Mouse (Mus musculus) cerebellum, adult 2 months (tissue): ENCODE data around the gene Cyb561d2. TPM values are rescaled to one million over a fixed set of nuclear protein-coding genes. Genes with fewer than 3 reads are reported as not detected.

Experiments used
- DNase-seq, 2 experiments: peaks; one replicate each; pipeline ENCODE4 v3.0.0; 2021
- H3K27ac ChIP-seq: fragments of 200-500 bp; 2 replicates; pipeline ENCODE4 v1.5.1; 2012; ENCODE audit warnings: low read length, control low read depth, inconsistent platforms; ENCODE audit not compliant: insufficient read depth
- H3K27me3 ChIP-seq: fragments of 200-500 bp; 2 replicates; pipeline ENCODE4 v1.6.1; 2012; ENCODE audit warnings: inconsistent platforms, mild to moderate bottlenecking, low read length, moderate library complexity; ENCODE audit not compliant: control insufficient read depth, insufficient read depth
- H3K4me1 ChIP-seq: fragments of 200-500 bp; 2 replicates; pipeline ENCODE4 v1.6.1; 2011; ENCODE audit warnings: low read length; ENCODE audit not compliant: control insufficient read depth, insufficient read depth
- H3K4me3 ChIP-seq: fragments of 200-500 bp; replicated peaks from 2 replicates; pipeline ENCODE3; 2011; ENCODE audit warnings: mild to moderate bottlenecking, low read depth, low read length, control low read depth; ENCODE audit not compliant: insufficient read depth
- CTCF ChIP-seq: fragments of 200-500 bp; IDR thresholded peaks from 2 replicates; pipeline ENCODE4 v1.5.1; 2011; ENCODE audit warnings: low read depth, mild to moderate bottlenecking, control low read depth, low read length, moderate library complexity, borderline replicate concordance; ENCODE audit not compliant: insufficient read depth
- POLR2A ChIP-seq: fragments of 200-500 bp; IDR thresholded peaks from 2 replicates; pipeline ENCODE4 v1.6.1; 2011; ENCODE audit warnings: low read length, control low read depth, borderline replicate concordance; ENCODE audit not compliant: insufficient read depth
- WGBS: fragments of 180-500 bp; shearing (Covaris S2); methylation state at CpG from one replicate; pipeline ENCODE4 v1.1.7; 2018; 5-methylcytosine and 5-hydroxymethylcytosine counted together
- polyA plus RNA-seq: library from polyadenylated mRNA; depleted of rRNA; stranded (reverse); fragments of >200 nt; gene quantifications from 2 replicates; pipeline ENCODE4 v1.2.3, GENCODE M21; 2012

Cyb561d2 gene
- polyA plus RNA-seq, 1 experiment, result 21.2 TPM

DNA sequence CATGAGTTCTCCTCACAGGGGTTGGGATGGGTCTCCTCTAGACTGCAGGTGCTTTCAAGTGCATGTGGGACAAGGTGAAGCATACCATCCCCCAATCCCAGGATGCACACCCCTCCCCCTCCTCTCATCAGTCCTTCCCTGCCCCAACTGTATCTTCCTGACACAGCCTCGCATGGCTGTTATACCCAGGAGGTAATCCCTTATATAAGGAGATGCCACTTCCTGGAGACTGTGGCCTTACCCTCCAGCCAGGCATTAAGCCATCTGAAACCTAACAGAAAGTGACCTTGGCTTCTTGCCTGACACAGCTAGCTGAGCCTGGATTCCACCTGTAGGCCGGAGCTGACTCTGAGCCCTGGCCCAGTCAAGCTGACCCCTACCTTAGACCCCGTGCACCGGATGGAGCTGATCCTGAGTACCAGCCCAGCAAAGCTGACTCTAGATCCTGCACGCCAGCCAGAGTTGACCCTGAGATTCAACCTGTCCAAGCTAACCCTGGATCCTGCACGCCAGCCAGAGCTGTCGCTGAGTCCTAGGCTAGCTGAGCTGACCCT, 40.6 kb upstream of the Cyb561d2 start:
- peaks cover 13% of the 10 kb centered on the region for H3K4me1 ChIP-seq
- H3K27ac ChIP-seq, result no peak overlapping the region
- 88% methylated on average over 7 of the region's 7 CpGs for WGBS
- DNase-seq, result no peak
- no peaks in the 10 kb centered on the region for H3K27me3 ChIP-seq
- H3K4me3 ChIP-seq, result no peak overlapping the region
- TF ChIP-seq POLR2A (no peak), CTCF (no peak)

DNA sequence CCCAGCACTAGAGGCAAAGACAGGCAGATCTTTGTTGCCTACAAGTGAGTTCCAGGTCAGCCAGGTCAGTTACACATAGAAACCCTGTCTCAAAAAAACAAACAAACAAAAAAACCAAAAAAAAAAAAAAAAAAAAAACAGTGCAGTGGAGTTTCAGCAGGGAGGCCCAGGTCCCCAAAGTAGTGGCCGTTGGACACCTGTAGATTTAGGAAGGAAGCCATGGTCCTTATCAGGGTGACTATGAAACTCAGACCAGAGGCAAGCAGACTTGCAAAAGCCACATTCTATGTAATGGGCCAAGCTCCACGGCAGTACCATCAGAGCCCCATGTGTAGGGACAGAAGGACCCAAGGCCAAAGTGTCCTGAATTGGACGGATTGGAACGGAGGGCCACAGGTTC, 39.6 kb upstream of the Cyb561d2 start:
- Histone ChIP-seq H3K4me1 (peaks cover 17% of the 10 kb centered on the region), H3K4me3 (no peak overlapping the region), H3K27ac (no peak overlapping the region; the same call in 1 of the 2 replicates), H3K27me3 (no peaks in the 10 kb centered on the region)
- 72% methylated on average over 4 of the region's 4 CpGs for WGBS
- TF ChIP-seq CTCF (no peak), POLR2A (no peak)
- DNase-seq, result no peak

DNA sequence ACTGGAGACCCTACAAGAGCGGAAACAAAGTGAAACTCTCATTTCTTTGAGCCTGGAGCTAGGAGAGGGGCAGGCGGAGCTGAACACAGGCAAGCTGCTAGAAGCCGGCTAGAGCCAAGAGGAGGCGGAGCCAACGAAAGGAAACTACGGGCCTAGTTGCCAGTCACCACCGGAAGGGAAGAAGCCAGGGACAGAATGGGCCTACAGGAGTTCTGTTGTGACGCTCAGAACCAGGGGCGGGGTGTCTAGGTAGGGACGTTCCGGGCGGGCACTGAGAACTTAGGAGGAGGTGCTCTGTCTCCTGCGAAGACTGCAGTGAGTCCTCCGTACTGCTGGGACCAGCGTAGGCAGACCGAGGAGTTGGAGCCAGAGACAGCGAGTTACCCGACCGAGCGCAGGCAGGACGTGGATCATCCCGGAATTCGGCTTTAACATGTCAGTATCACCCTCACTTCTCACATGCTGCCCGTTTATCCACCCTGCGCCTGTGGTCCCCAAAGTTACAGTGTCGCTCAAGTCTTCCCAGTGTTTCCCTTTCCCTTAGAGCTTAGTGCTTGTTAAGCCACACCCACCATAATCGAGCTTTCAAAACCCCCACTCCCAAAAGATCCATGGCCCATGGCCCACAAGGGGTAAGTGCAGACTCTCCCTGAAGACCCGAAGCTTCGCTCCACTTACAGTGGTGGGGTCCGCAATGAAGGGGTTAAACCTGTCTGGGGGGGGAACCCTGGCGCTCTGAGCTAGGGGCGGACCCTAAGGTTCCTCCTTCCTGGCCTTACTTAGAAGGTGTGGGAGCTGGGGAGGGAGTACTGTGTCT, 38.7 kb upstream of the Cyb561d2 start, which contains the start of gene Hyal3:
Gene Hyal3, plus strand, starts transcription at position 318 of the 817 bp plus-strand sequence.
- Histone ChIP-seq H3K27me3 (no peaks in the 10 kb centered on the region), H3K27ac (peak within 1 kb of the TSS; percentile 74; the same call in 1 of the 2 replicates), H3K4me3 (peak within 1 kb of the TSS; percentile 79), H3K4me1 (peaks cover 25% of the 10 kb centered on the region)
- peak; percentile 90 to 93 for DNase-seq
- under 1% methylated on average over 32 of the region's 32 CpGs for WGBS
- TF ChIP-seq CTCF, result no peak
- peak; percentile 72; the same call in 1 of the 2 replicates for TF ChIP-seq POLR2A

DNA sequence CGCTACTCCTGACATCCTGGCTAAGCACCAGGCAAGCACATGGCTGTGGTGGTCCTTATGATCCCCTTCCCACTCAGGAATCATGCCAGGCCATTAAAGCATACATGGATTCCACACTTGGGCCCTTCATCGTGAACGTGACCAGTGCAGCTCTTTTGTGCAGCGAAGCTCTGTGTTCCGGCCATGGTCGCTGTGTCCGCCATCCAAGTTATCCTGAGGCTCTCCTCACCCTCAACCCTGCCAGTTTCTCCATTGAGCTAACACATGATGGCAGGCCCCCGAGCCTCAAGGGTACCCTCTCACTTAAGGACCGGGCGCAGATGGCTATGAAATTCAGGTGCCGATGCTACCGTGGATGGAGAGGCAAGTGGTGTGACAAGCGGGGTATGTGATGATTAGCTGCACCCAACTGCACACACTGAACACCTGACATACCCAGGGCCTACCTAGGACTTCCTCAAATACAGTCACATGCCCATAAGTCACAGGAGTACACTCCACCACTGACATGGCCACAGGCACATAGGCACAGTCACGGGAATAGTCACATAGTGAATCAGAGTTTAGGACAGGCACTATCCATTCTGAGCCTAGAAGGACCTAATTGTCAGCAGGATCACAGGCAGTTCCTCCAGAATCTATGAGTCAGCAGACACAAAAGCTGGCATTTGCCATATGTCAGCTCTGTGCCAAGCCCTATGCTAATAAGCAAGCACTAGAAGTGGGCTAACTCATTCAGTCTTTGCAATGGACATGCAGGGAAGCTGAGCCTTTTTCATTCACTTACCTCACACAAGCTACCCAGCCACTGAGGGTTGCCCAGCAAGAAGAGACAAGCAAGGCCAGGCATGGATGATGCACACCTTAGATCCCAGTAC, 37.3 kb upstream of the Cyb561d2 start:
- H3K27ac ChIP-seq, result peak overlapping the region; percentile 16; the same call in 1 of the 2 replicates
- TF ChIP-seq CTCF (no peak), POLR2A (0 out of 2 replicates have a peak, but pooled peaks have one; percentile 13)
- no peak overlapping the region for H3K4me3 ChIP-seq
- peaks cover 29% of the 10 kb centered on the region for H3K4me1 ChIP-seq
- no peaks in the 10 kb centered on the region for H3K27me3 ChIP-seq
- DNase-seq, result peak; percentile 59 to 86
- 71% methylated on average over 14 of the region's 14 CpGs for WGBS

DNA sequence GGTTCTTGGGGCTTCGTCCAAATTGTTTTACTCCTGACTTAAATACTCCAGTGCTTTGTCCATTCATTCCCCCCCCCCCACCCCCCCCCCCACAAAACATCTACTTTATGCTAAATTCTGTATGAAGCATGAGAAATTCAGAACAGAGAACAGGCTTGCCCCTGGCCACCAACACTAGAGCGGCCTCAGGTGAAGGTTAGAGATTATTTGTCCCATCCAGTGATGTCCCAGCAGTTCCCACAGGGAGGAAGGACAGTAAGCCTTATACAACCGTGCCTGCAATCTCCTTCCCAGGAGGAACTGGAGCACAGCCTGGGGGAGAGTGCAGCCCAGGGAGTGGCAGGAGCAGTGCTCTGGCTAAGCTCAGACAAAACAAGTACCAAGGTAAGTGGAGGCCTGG, 36.6 kb upstream of the Cyb561d2 start, which contains the start of gene Naa80:
Gene Naa80, plus strand, starts transcription at position 301 of the 400 bp plus-strand sequence.
- Histone ChIP-seq H3K27me3 (no peaks in the 10 kb centered on the region), H3K4me1 (peaks cover 29% of the 10 kb centered on the region), H3K27ac (peak within 1 kb of the TSS; percentile 16; the same call in 1 of the 2 replicates), H3K4me3 (no peak within 1 kb of the TSS)
- no peak for DNase-seq
- no peak for TF ChIP-seq POLR2A
- TF ChIP-seq CTCF, result no peak
- 66% methylated on average over 3 of the region's 3 CpGs for WGBS

DNA sequence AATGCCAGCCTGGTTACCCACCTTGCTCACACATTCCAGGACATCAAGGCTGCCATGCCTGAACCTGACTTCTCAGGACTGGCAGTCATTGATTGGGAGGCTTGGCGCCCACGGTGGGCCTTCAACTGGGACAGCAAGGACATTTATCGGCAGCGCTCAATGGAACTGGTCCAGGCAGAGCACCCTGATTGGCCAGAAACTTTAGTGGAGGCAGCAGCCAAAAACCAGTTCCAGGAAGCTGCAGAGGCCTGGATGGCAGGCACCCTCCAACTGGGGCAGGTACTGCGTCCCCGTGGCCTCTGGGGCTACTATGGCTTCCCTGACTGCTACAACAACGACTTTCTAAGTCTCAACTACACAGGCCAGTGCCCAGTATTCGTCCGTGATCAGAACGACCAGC, 35.9 kb upstream of the Cyb561d2 start:
- 71% methylated on average over 10 of the region's 10 CpGs for WGBS
- TF ChIP-seq POLR2A (no peak), CTCF (no peak)
- no peak overlapping the region for H3K4me3 ChIP-seq
- no peak for DNase-seq
- H3K27me3 ChIP-seq, result no peaks in the 10 kb centered on the region
- no peak overlapping the region for H3K27ac ChIP-seq
- peaks cover 29% of the 10 kb centered on the region for H3K4me1 ChIP-seq
